Mouse (Mus musculus): ENCODE results near the gene Rprd1b. TPM values are rescaled to one million over a fixed set of nuclear protein-coding genes. Genes with fewer than 3 reads are reported as not detected.

The Rprd1b gene
- total RNA-seq, 2 experiments from 2014 or later: 30.2 to 31.9 TPM

GRCm38 (mm10) chr2:158068444-158068971 lies 40.2 kb downstream of the Rprd1b start:
- intact Hi-C loops (cut with DNase I): no loop called here
- DNase-seq: no peak

DNA sequence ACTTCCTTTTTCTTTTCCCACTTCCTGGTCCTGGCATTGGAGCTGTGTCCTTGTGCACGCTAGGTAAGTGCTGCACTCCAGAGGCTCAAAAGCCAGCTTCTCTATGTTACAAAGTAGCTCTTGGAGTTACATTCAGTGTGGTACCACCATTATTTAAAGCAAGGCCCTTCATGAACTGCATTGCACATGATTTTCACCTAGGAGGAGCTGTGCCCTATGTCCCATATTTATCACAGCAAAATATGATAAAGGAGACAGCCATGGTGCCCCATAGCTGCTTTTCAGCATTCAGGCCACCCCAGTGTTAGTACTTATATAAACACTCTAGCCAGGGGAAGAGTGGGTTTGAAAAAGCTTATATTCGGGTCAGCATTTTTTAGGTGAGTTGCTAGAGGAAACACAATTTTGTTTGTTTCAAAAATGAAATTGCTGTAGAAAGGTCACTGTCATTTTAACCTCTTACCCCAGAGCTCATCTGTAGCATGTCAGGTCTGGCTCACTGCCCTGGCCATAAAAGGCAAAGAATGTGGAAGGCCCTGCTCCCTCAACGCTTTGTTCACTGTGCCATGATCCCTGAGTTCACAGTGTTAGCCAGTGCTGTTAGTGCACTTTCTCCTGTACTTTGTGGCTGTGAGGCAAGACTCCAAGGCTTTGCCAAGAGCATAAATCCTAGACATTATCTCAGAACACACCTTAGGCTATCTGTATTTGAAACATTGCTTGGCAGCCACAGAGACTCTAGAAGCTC lies 42.8 kb downstream of the Rprd1b start:
- no peak for TF ChIP-seq CTCF (IDR thresholded peaks at IDR 0.05)
- DNase-seq: peak; percentile 29
- Histone ChIP-seq H3K27ac (peak overlapping the region; percentile 49; the same call in 1 of the 2 replicates), H3K4me3 (no peak overlapping the region)
- intact Hi-C loops (cut with DNase I): no loop called here

More at GRCm38 (mm10) chr2:158068444-158068971, 40.2 kb downstream of the Rprd1b start:
- peak overlapping the region; percentile 90 for H3K27ac ChIP-seq
- H3K4me3 ChIP-seq: no peak overlapping the region
- no peak for TF ChIP-seq CTCF (IDR thresholded peaks at IDR 0.05)

DNA sequence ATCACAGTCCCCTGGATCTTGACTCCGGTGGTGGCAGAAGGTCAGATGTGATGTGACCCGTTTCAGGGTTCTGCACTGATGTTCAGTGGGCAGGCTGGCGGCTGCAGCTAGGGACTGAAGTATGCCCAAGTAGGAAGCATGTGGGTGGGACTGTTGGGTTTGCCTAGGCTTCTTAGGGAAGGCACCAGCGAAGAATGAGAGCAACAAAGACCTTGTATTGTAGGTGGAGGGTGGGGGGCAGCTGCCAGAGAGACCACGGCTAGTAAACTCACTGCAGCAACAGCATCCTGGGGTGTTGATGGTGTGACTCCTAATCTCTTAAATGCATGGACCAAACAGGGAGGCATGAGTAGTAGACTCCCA lies 43.3 kb downstream of the Rprd1b start:
- intact Hi-C loops (cut with DNase I): no loop called here

GRCm38 (mm10) chr2:158074835-158075234 lies 46.5 kb downstream of the Rprd1b start:
- no peak overlapping the region for H3K4me3 ChIP-seq
- DNase-seq: peak; percentile 56
- H3K27ac ChIP-seq: peak overlapping the region; percentile 59; the same call in 1 of the 2 replicates
- peak; percentile 34; the same call in 1 of the 2 replicates for TF ChIP-seq CTCF (IDR thresholded peaks at IDR 0.05)
- intact Hi-C loops (cut with DNase I): no loop called here

More for the DNA sequence above, 43.3 kb downstream of the Rprd1b start:
- H3K27ac ChIP-seq: peak overlapping the region; percentile 49; the same call in 1 of the 2 replicates
- no peak for DNase-seq
- TF ChIP-seq CTCF (IDR thresholded peaks at IDR 0.05): no peak
- no peak overlapping the region for H3K4me3 ChIP-seq

DNA sequence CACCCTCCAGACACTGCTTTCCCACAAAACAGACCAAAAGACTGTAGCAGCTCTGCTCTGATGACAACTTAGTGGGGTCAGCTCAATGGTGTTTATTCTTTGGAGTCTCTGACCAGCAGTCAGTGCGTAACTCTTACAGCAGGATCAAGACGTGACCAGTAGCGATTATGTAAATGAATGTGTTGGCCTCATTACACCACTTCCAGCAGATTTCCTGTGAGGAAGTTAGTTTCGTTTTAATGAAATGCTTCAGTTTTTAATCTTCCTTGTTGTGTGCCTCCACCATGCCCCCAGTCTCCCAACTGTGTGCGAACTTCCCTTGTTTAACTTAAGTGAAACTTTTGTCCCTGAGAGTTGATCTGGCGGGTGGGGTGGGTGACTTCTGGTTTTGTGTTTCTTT lies 48.4 kb downstream of the Rprd1b start:
- H3K27ac ChIP-seq: peak overlapping the region; percentile 77; the same call in 1 of the 2 replicates
- DNase-seq: no peak
- intact Hi-C loops (cut with DNase I): no loop called here
- no peak for TF ChIP-seq CTCF (IDR thresholded peaks at IDR 0.05)
- no peak overlapping the region for H3K4me3 ChIP-seq

DNA sequence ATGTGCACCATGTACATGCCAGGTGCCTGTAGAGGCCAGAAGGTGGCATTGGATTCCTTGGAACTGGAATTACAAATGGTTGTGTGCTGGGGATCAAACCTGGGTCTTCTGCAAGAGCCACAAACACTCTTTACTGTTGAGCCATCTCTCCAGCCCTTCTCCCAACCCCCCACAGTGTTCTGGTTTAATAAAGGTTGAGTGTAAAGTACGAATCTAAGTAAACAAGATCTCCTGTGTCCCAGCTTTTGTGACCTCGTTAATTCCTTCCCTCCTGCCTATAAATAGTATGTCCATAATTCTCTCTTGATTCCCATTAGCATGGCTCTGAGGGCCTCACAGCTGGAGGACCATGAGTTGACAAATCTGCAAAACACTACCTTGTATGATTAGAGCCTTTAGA lies 49.7 kb downstream of the Rprd1b start:
- no peak for DNase-seq
- TF ChIP-seq CTCF (IDR thresholded peaks at IDR 0.05): no peak
- intact Hi-C loops (cut with DNase I): no loop called here
- Histone ChIP-seq H3K27ac (peak overlapping the region; percentile 77), H3K4me3 (no peak overlapping the region)

DNA sequence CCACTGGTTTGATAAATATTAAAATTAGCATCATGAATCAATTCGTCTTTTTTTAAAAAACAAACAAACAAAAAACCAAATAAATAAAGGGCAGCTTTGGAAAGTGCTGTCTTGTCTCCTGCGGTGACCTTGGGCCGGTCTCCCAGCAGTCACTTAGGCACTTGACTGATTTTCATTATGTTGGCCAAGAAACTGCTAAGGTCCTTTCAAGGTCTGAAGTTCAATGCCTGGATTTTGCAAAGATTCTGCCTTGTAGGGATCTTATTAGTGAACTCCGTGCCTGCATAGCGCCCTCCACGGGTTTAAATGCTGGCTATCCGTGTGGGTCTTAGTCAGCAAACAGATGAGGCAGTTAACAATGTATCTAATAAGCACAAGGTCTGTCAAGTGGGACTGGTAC lies 50.7 kb downstream of the Rprd1b start:
- intact Hi-C loops (cut with DNase I): no loop called here
- no peak overlapping the region for H3K4me3 ChIP-seq
- TF ChIP-seq CTCF (IDR thresholded peaks at IDR 0.05): no peak
- H3K27ac ChIP-seq: peak overlapping the region; percentile 77
- no peak for DNase-seq

GRCm38 (mm10) chr2:158079843-158080395 lies 51.6 kb downstream of the Rprd1b start:
- peak overlapping the region; percentile 76 for H3K27ac ChIP-seq
- peak; percentile 51 for DNase-seq
- intact Hi-C loops (cut with DNase I): no loop called here
- TF ChIP-seq CTCF (IDR thresholded peaks at IDR 0.05): peak; percentile 34
- H3K4me3 ChIP-seq: no peak overlapping the region

DNA sequence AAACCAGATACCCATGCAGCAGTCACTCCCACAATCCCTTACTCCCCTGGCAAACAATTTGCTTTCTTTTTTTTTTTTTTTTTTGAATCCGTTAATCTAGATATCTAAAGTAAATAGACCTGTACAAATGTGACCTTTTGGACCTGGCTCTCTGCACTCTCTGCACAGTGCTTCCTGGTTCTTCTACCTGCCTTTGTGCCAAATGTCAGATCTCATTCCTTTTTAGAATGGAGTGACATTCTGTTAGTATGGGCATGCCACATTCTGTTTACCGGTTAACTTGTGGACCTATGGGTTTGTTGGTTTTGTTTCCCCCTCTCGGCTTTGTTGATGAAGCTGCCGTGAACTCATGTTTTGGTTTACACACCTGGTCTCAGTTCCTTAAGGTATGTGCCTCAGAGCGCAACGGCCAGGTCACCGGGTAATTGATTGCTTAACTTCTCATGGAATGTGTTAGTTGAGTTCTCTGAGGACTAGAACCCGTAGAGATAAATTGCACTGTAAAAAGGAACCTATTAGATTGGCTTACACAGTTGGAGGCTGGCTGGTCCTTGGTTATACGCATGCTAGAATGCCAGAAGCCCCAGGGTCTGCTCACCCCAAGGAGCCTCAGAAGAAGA lies 52.4 kb downstream of the Rprd1b start:
- H3K27ac ChIP-seq: peak overlapping the region; percentile 76
- intact Hi-C loops (cut with DNase I): no loop called here
- H3K4me3 ChIP-seq: no peak overlapping the region
- DNase-seq: no peak
- TF ChIP-seq CTCF (IDR thresholded peaks at IDR 0.05): no peak

DNA sequence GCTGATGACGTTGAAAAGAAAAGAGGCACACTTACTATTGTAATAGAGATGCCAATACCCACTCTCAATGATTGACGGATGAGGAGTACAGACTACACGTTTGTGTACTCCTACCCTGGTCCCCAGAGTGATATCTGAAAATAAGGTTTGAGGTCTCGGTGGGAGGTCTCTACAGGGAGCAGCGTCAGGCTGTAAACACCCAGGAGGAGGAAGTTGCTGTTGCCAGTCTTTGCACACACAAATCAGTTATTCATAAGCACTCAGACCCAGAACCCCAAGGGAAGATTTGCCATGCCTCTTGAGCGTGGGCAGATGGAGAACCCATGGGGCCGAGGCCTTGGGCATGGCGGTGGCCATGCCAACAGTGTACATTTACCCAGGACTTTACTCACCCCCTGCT lies 56.2 kb downstream of the Rprd1b start:
- no peak for DNase-seq
- no peak for TF ChIP-seq CTCF (IDR thresholded peaks at IDR 0.05)
- Histone ChIP-seq H3K4me3 (no peak overlapping the region), H3K27ac (no peak overlapping the region)
- intact Hi-C loops (cut with DNase I): no loop called here

DNA sequence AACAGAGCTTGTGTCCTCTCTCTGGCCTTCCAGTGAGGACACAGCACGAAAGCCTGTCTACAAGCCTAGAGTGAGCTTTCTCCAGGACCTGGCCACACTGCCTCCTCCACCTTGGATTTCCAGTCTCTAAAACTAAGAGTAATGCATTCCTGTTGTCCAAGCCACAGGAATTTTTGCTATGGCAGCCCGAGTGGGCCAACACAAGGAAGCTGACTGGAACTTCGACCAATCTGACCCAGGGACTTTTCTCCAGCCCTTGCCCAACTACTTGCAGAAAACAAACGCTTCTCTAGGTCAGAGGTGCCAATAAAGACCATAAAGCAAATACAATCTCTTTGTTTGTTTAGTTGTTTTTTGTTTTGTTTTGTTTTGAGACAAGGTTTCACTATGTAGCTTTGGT lies 61.8 kb downstream of the Rprd1b start:
- TF ChIP-seq CTCF (IDR thresholded peaks at IDR 0.05): no peak
- no peak overlapping the region for H3K4me3 ChIP-seq
- no peak for DNase-seq
- intact Hi-C loops (cut with DNase I): no loop called here
- no peak overlapping the region for H3K27ac ChIP-seq

GRCm38 (mm10) chr2:158093345-158093744 lies 65.0 kb downstream of the Rprd1b start:
- DNase-seq: peak; percentile 64

GRCm38 (mm10) chr2:158094300-158094699 lies 66.0 kb downstream of the Rprd1b start:
- intact Hi-C loops (cut with DNase I): no loop called here
- no peak for TF ChIP-seq CTCF (IDR thresholded peaks at IDR 0.05)
- no peak overlapping the region for H3K4me3 ChIP-seq
- DNase-seq: no peak
- H3K27ac ChIP-seq: peak overlapping the region; percentile 65

More at GRCm38 (mm10) chr2:158093345-158093744, 65.0 kb downstream of the Rprd1b start:
- no peak overlapping the region for H3K4me3 ChIP-seq
- no peak for TF ChIP-seq CTCF (IDR thresholded peaks at IDR 0.05)
- peak overlapping the region; percentile 65 for H3K27ac ChIP-seq
- intact Hi-C loops (cut with DNase I): no loop called here

Measured in gastrocnemius, adult 2 months (tissue).